Mouse (Mus musculus): ENCODE measurements around the gene Rrn3.

GRCm38 (mm10) chr16:13830444-13830843, 49.9 kb downstream of the Rrn3 start:
- no peak for TF ChIP-seq POU5F1 (IDR thresholded peaks at IDR 0.05; ENCODE audit: borderline replicate concordance, low read length)
- TF ChIP-seq CTCF (conservative IDR thresholded peaks at IDR 0.05; ENCODE audit: low read length) = peak; percentile 58
- no peak for TF ChIP-seq NANOG (IDR thresholded peaks at IDR 0.05; ENCODE audit: borderline replicate concordance, low read length)

All from E14TG2a.4 (cell line).